Mouse (Mus musculus): ENCODE results near the gene Lhx5. TPM values are rescaled to one million over a fixed set of nuclear protein-coding genes. Genes with fewer than 3 reads are reported as not detected.
A peak's percentile ranks its signal among the peaks of the same experiment; 100 is the strongest.

Lhx5 gene
- polyA plus RNA-seq (2012; rRNA removed) = 0.10 and 0.16 TPM in 2 replicates

- no peak for DNase-seq (ENCODE audit: low read depth, low spot score)
- WGBS = 2% methylated on average over 69 of the region's 69 CpGs
Observed at GRCm38 (mm10) chr5:120431649-120432485, at the start of gene Lhx5. TSS of gene Lhx5 (plus strand) at chr5:120431699.

- DNase-seq (ENCODE audit: low read depth, low spot score) = no peak
- 71% methylated on average over 4 of the region's 4 CpGs for WGBS
Observed at GRCm38 (mm10) chr5:120386361-120386760, 45.1 kb upstream of the Lhx5 start.

DNA sequence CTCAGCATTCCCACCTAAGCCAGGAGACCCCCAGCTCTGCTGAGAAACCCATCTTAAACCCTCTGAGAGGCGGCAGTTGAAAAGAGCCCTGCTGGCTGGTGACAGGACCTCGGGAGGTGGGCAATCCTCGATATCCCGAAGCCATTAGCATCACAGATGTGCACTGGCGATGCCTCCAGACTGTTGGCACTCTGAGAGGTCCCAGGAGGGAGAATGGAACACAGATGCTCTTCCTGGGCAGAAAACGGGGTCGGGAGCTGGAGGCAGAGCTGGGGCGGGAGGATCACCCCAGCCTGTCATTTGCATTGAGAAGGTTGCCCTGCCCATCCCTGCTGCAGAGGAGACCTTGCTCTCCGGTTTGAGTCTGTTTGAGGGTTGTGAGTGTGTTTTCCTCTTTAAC lies 42.7 kb upstream of the Lhx5 start:
- 55% methylated on average over 9 of the region's 9 CpGs for WGBS
- DNase-seq (ENCODE audit: low read depth, low spot score) = no peak

GRCm38 (mm10) chr5:120389973-120390372 lies 41.5 kb upstream of the Lhx5 start:
- DNase-seq (ENCODE audit: low read depth, low spot score) = no peak
- 89% methylated on average over 2 of the region's 2 CpGs for WGBS

- WGBS = 27% methylated on average over 25 of the region's 25 CpGs
- DNase-seq (ENCODE audit: low read depth, low spot score) = no peak
Observed at GRCm38 (mm10) chr5:120393871-120394667, 37.4 kb upstream of the Lhx5 start.

DNA sequence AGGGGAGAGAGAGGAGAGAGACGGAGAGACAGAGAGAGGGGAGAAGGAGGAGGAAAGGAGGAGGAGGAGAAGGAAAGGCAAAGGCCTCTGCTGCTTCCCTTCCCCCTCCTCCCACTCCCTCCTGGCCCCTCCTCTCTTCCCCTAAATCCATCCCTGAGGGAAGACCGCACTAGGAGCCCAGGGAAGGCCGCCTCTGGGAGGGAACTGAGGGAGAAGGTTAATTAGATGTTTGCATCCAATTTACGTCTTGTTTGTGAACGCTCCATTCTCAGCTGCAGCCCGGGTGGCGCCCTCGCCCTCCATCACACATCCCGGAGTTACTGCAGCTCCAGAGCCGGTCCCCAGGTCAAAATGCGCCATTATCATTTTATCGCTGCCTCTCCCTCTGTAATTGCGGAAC lies 33.5 kb upstream of the Lhx5 start:
- no peak for DNase-seq (ENCODE audit: low read depth, low spot score)
- 2% methylated on average over 13 of the region's 13 CpGs for WGBS

DNA sequence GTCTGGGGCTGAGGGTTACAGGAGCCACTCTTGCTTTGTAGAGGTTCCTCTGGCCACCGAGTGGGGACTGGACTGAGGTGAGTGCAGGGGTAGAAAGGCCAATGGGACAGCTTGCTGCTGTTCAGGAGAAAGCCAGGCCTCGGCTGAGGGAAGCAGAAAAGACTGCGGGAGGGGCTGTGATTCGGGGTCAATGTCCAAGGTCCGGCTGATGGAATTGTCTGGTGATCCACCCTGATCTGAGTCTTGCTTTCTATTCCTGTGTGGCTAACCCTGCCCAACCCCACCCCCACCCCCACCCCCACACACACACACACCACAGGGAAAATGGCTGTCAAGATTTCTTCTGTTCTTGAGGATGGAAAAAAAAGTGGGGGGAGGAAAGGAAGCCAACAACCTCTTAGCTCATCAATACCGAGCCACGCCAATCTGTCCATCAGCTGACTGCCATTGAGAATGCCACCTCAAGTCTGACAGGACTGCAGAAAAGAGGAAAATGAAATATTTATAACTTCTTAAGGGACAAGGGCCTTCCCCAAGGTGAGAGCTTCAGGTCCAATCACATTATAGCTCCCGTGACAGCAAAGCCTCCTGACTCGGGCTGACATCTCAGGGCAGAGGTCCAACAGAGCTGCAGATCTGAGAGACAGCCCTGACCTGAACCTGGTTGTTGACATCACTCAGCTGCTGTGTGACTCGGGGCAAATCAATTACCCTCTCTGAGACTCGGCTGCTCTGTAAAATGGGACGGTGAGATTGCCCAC lies 26.5 kb upstream of the Lhx5 start:
- DNase-seq (ENCODE audit: low read depth, low spot score) = no peak
- 53% methylated on average over 12 of the region's 12 CpGs for WGBS

DNA sequence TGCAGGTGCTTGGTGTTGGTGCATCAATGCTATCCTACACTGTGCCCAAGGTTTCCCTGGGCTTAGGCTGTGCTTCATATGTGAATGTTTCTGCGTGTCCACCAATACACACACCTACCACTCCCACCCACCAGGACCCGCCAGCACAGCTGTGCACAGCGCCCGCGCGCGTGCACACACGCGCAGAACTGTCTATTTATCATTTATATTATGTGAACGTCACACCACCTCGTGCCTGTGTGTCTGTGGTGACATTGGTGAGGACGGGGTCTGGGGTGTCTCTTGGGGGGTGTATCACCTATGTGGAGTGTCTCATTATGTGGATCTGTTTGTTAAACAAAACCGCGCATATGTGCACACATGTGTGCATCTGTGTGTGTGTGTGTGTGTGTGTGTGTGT lies 22.6 kb upstream of the Lhx5 start:
- DNase-seq (ENCODE audit: low read depth, low spot score) = no peak
- WGBS = 68% methylated on average over 14 of the region's 14 CpGs

- no peak for DNase-seq (ENCODE audit: low read depth, low spot score)
- 4% methylated on average over 41 of the region's 41 CpGs for WGBS
Observed at GRCm38 (mm10) chr5:120409385-120410378, 21.8 kb upstream of the Lhx5 start.

DNA sequence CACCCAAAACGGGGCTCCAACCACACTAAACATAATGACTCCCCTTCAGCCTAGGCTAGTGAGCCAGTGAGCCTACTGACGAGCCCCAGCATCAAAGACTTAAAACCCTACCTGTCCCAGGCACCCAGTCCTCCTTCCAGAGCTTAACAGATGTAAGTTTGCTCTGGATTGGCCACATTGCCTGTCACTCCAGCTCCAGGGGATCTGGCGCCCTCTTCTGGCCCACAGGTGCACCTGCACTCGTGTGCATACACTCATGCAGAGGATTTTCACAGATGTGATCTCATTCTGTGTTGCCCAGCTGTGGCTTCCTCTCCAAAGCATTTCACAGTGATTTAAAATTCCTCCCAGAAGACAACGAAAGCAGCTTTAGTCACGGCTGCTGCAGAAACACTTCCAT lies 18.1 kb upstream of the Lhx5 start:
- DNase-seq (ENCODE audit: low read depth, low spot score) = no peak
- 75% methylated on average over 6 of the region's 6 CpGs for WGBS

- DNase-seq (ENCODE audit: low read depth, low spot score) = no peak
- 79% methylated on average over 8 of the region's 8 CpGs for WGBS
Observed at GRCm38 (mm10) chr5:120420106-120420505, 11.4 kb upstream of the Lhx5 start.

- peak; percentile 11 for DNase-seq (ENCODE audit: low read depth, low spot score)
- 2% methylated on average over 19 of the region's 19 CpGs for WGBS
Observed at GRCm38 (mm10) chr5:120424039-120424438, 7.5 kb upstream of the Lhx5 start.

DNA sequence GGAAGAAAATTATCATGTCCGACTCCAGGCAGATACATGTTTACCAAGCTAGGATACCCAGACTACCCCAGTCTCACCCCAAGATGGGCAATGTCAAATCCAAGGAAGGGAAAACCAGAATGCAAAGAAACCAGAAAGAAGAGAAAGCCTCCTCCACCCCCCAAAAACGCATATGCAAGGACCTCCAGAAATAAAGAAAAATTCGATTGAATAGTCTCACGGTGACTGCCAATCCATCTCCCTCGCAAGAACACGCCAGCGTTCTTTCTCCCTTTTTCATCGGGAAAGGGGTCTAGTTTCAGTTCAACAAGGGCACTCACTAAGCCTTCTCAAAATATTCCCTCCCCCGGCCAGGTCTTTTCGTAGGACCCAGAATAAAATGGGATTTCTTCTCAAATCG lies 6.8 kb upstream of the Lhx5 start:
- no peak for DNase-seq (ENCODE audit: low read depth, low spot score)
- 4% methylated on average over 11 of the region's 11 CpGs for WGBS

- WGBS = under 1% methylated on average over 17 of the region's 20 CpGs
- no peak for DNase-seq (ENCODE audit: low read depth, low spot score)
Observed at GRCm38 (mm10) chr5:120425711-120426110, 5.8 kb upstream of the Lhx5 start.

DNA sequence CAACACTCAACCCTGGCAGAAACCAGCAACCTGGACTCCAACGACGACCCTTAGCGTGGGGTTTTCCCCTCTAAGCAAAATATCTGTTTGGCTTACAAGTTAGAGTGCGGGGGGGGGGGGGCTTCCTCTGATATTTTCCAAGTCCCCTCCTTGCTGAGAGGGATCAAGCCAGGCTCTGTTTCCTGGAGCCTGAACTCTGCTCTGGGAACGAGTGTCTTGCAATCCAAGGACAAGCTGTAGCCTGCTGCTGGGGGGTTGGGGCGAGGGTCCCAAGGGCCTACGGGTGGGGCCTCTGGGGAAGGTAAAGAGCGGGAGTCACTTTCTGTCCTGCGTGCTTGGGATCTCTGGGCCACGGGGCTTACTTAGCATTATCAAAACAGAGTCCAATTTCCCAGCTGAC lies 4.9 kb upstream of the Lhx5 start:
- no peak for DNase-seq (ENCODE audit: low read depth, low spot score)
- 2% methylated on average over 10 of the region's 10 CpGs for WGBS

GRCm38 (mm10) chr5:120427451-120427938 lies 4.0 kb upstream of the Lhx5 start:
- no peak for DNase-seq (ENCODE audit: low read depth, low spot score)
- WGBS = 1% methylated on average over 33 of the region's 33 CpGs

DNA sequence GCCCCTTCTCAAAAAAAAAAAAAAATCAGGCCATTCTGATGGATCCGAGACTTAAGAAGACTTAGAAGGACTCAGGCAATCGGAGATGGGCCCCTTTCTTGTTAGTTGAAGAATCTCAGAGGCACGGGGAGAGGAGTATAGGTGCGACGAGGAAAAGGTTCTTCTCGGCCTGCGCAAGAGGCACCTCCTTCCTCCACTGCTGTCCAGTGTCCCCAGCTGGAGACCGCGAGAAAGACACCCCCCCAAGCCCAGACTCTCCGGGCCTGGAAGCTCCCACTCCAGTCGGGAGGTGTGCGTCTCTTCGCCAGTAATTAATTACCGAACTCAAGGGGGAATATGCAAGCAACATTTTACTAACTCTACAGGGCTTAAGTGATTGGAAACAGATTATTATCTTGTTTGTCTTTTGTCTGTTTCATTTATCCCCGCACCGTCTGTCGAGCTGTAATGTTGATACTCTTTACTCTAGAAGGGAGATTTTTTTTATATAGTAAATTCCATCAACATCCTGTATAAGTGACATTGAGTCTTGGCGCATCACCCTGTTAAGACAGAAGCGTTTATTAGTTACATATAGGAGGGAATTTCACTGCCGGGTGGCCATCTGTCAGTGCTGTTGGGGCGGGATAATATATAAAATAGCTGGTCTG lies 3.2 kb upstream of the Lhx5 start:
- 2% methylated on average over 21 of the region's 21 CpGs for WGBS
- DNase-seq (ENCODE audit: low read depth, low spot score) = no peak

GRCm38 (mm10) chr5:120428990-120429389 lies 2.5 kb upstream of the Lhx5 start:
- no peak for DNase-seq (ENCODE audit: low read depth, low spot score)
- 4% methylated on average over 6 of the region's 6 CpGs for whole genome bisulfite sequencing
